Mouse (Mus musculus): ENCODE measurements around the gene Psmd9. TPM values are rescaled to one million over a fixed set of nuclear protein-coding genes. Genes with fewer than 3 reads are reported as not detected.

Psmd9 gene
- polyA plus RNA-seq, 1 experiment from 2014 or later: 73.5 TPM

DNA sequence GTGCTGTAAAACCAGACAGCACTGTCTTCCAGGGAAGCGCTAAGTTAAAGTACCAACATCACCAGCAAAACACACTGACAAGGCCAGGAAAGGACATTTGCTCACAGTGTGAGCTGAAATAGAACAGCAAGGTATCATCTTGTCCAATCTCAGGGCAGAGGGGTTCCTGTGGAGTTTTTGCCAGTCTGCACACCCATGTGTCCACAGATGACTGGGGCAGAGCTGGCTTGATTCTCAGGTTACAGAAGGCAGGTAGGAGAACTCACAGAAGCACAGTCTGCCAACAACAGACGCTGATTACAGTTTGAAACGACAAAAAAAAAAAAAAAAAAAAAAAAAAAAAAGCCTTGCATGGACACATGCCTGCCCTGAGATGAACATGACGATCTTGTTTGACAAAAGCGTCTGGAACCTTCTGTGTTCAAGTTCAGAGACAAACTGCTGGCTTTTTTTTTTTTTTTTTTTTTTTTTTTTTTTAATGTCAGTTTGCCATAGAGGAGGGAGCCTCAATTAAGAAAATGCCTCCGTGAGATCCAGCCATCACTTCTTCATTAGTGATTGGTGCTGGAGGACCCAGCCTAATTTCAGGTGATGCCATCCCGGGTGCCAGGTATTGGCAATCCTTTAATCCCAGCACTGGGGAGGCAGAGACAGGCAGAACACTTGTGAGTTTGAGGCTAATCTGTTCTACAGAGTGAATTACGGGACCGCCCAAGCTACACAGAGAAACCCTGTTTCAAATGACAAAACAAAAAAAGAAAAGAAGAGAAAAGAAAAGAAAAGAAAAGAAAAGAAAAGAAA, 112.3 kb downstream of the Psmd9 start:
- DNase-seq (ENCODE audit: low spot score) (no peak), ATAC-seq (ENCODE audit: low FRiP score) (no peak)
- H3K36me3 ChIP-seq (ENCODE audit: control insufficient read depth, insufficient read depth, low read length): no peaks in the 10 kb centered on the region
- no peak overlapping the region for H3K4me3 ChIP-seq (ENCODE audit: low read depth, low read length)
- H3K9me3 ChIP-seq (ENCODE audit: control insufficient read depth, low read length): no peaks in the 10 kb centered on the region
- 81% methylated on average over 9 of the region's 9 CpGs for WGBS
- no peak overlapping the region for H3K27ac ChIP-seq (ENCODE audit: low read depth, low read length)
- H3K4me1 ChIP-seq (replicated peaks; ENCODE audit: control insufficient read depth, insufficient read depth, low read length): no peaks in the 10 kb centered on the region
- H3K9ac ChIP-seq (ENCODE audit: low read depth, low read length): no peak overlapping the region
- no peaks in the 10 kb centered on the region for H3K27me3 ChIP-seq (ENCODE audit: control insufficient read depth, insufficient read depth, low read length)
- H3K4me2 ChIP-seq (replicated peaks; ENCODE audit: low read depth, low read length): no peak overlapping the region

DNA sequence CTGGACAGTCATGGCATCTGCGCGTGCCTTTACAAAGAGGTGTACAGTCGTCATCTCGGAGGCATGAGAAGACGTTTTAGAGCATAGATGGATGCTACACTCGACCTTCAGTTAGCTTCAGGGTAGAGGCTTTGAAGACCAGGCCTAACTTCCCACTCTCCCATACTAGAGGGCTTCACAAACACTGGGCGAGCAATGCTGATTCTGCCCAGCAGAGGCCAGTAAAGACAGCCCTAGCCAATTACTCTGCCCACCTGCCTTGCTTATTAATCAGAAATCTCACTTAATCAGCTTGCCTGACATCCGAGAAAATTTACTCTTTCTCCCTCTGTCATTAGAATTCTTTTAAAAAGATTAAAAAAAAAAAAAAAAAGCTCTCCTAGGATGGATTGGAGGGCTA, 116.0 kb downstream of the Psmd9 start:
- Histone ChIP-seq H3K36me3 (ENCODE audit: control insufficient read depth, insufficient read depth, low read length) (no peaks in the 10 kb centered on the region), H3K4me1 (replicated peaks; ENCODE audit: control insufficient read depth, insufficient read depth, low read length) (no peaks in the 10 kb centered on the region), H3K27me3 (ENCODE audit: control insufficient read depth, insufficient read depth, low read length) (no peaks in the 10 kb centered on the region), H3K9me3 (ENCODE audit: control insufficient read depth, low read length) (no peaks in the 10 kb centered on the region), H3K4me2 (replicated peaks; ENCODE audit: low read depth, low read length) (no peak overlapping the region), H3K4me3 (ENCODE audit: low read depth, low read length) (no peak overlapping the region), H3K27ac (ENCODE audit: low read depth, low read length) (no peak overlapping the region), H3K9ac (ENCODE audit: low read depth, low read length) (no peak overlapping the region)
- 42% methylated on average over 8 of the region's 8 CpGs for WGBS
- DNase-seq (ENCODE audit: low spot score) (peak; percentile 52), ATAC-seq (ENCODE audit: low FRiP score) (no peak)

DNA sequence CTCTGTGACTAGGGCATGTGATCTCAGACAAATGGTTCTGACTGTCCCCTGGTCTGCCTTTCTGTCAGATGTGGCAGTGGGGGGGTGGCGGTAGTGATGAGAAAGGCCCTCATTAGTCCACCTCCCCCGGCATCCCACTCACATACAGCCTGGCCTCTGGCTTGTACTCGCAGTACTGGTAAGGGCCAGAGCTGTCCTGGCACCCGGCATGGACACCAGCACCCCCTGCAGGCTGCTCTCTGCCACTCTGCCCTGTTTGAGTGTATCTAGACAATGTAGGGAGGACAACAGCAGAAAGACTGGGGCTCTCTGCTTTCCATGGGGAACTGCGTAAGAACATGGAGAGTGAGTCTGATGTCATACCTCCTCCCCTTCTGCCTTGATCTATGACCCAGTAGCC, 118.9 kb downstream of the Psmd9 start:
- H3K4me1 ChIP-seq (replicated peaks; ENCODE audit: control insufficient read depth, insufficient read depth, low read length): no peaks in the 10 kb centered on the region; the same call in 1 of the 2 replicates
- DNase-seq (ENCODE audit: low spot score) (no peak), ATAC-seq (ENCODE audit: low FRiP score) (no peak)
- no peak overlapping the region for H3K4me3 ChIP-seq (ENCODE audit: low read depth, low read length)
- no peak overlapping the region for H3K4me2 ChIP-seq (replicated peaks; ENCODE audit: low read depth, low read length)
- H3K27me3 ChIP-seq (ENCODE audit: control insufficient read depth, insufficient read depth, low read length): no peaks in the 10 kb centered on the region
- 88% methylated on average over 5 of the region's 5 CpGs for WGBS
- no peaks in the 10 kb centered on the region for H3K36me3 ChIP-seq (ENCODE audit: control insufficient read depth, insufficient read depth, low read length)
- no peak overlapping the region for H3K27ac ChIP-seq (ENCODE audit: low read depth, low read length)
- H3K9me3 ChIP-seq (ENCODE audit: control insufficient read depth, low read length): no peaks in the 10 kb centered on the region
- H3K9ac ChIP-seq (ENCODE audit: low read depth, low read length): no peak overlapping the region

DNA sequence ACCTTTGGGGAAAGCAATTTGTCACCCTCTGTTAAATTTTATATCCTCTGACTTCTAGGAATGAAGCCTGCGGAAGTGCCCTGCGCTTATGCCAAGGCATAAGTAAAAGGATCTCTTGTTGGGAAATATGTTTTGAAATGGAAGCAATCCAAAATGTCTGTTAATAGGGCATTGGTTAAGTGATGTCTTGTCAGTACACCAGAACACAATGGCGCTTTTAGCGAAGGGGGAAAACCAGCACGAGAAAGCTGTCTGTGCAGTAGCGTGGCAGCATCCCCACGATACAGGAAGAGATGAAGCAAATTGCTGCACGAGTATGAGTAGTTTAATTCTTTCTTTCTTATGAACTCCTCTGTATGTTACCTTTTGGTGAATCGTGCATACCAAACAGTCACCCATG, 125.4 kb downstream of the Psmd9 start:
- Histone ChIP-seq H3K9me3 (ENCODE audit: control insufficient read depth, low read length) (no peaks in the 10 kb centered on the region), H3K4me2 (replicated peaks; ENCODE audit: low read depth, low read length) (no peak overlapping the region), H3K9ac (ENCODE audit: low read depth, low read length) (no peak overlapping the region), H3K4me3 (ENCODE audit: low read depth, low read length) (no peak overlapping the region), H3K27ac (ENCODE audit: low read depth, low read length) (no peak overlapping the region), H3K36me3 (ENCODE audit: control insufficient read depth, insufficient read depth, low read length) (no peaks in the 10 kb centered on the region), H3K27me3 (ENCODE audit: control insufficient read depth, insufficient read depth, low read length) (no peaks in the 10 kb centered on the region), H3K4me1 (replicated peaks; ENCODE audit: control insufficient read depth, insufficient read depth, low read length) (no peaks in the 10 kb centered on the region; the same call in 1 of the 2 replicates)
- DNase-seq (ENCODE audit: low spot score): no peak
- no peak for ATAC-seq (ENCODE audit: low FRiP score)
- 92% methylated on average over 9 of the region's 9 CpGs for WGBS

DNA sequence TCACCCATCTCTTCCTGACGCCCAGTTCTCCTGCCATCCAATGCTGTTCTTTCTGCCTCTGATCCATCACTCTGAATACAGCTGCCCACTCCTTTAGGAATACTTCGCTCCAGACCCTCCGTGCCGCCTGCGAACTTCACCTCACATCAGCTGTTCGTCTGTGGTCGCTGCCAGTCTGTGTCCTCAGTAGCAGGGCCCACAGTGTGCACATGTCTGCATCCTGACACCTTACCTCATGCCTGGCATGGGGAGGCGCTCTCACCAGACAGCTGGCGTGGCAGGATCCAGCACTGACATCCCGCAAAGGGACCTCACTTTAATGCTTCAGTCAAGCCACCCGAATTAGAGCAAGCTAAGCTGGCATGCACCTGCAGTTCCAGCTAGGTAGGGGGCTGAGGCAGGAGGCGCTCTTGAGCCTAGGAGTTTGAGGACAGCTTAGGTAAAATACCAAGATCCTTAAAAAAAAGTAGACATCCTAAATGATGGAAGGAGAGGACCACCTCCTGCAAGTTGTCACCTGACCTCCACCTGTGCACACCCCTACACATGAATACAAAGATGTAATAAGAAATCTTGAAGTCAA, 127.1 kb downstream of the Psmd9 start:
- no peaks in the 10 kb centered on the region for H3K36me3 ChIP-seq (ENCODE audit: control insufficient read depth, insufficient read depth, low read length)
- no peaks in the 10 kb centered on the region for H3K4me1 ChIP-seq (replicated peaks; ENCODE audit: control insufficient read depth, insufficient read depth, low read length)
- no peak overlapping the region for H3K27ac ChIP-seq (ENCODE audit: low read depth, low read length)
- no peaks in the 10 kb centered on the region for H3K27me3 ChIP-seq (ENCODE audit: control insufficient read depth, insufficient read depth, low read length)
- no peaks in the 10 kb centered on the region for H3K9me3 ChIP-seq (ENCODE audit: control insufficient read depth, low read length)
- ATAC-seq (ENCODE audit: low FRiP score): no peak
- DNase-seq (ENCODE audit: low spot score): no peak
- H3K4me2 ChIP-seq (replicated peaks; ENCODE audit: low read depth, low read length): no peak overlapping the region
- no peak overlapping the region for H3K4me3 ChIP-seq (ENCODE audit: low read depth, low read length)
- WGBS: 69% methylated on average over 12 of the region's 12 CpGs
- no peak overlapping the region for H3K9ac ChIP-seq (ENCODE audit: low read depth, low read length)

DNA sequence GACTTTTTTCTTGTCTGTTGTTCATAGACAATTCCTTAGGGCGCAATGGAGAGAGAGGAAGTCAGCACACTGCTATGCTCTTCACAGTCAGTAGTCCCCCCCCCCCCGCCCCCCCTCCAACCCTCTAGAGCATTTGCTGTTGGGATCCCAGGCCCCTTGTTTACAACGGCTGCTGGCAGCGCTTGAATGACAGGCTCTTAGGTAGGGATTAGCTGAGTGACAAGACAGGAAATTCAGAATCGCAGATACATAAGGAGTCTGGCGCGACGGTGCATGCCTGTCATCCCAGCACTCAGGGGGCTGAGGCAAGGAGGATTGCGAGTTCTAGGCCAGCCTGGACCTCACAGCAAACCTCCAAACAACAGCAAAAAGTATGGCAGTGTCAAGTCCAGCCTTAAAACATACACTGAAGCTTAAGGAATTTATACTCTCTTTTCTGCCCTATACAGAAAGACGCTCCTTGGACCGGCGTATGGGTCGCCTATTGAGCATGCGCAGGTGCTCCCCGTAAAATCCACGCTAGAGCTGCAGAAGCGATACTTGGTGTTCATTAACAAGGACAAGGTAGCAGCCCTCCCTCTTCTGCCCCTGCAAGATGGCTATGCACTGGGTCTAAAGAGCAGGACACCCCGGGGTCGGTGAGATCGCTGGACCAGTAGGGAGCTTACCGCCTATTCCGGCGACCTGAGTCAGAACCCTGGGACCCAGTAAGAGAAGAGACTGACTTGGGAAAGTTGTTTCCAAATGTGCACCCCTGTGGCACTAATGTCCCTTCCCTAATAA, 128.0 kb downstream of the Psmd9 start:
- H3K27me3 ChIP-seq (ENCODE audit: control insufficient read depth, insufficient read depth, low read length): no peaks in the 10 kb centered on the region
- H3K9ac ChIP-seq (ENCODE audit: low read depth, low read length): no peak overlapping the region
- no peak overlapping the region for H3K27ac ChIP-seq (ENCODE audit: low read depth, low read length)
- ATAC-seq (ENCODE audit: low FRiP score) (no peak), DNase-seq (ENCODE audit: low spot score) (no peak)
- 61% methylated on average over 23 of the region's 23 CpGs for WGBS
- peaks cover 4% of the 10 kb centered on the region for H3K4me1 ChIP-seq (replicated peaks; ENCODE audit: control insufficient read depth, insufficient read depth, low read length)
- H3K4me3 ChIP-seq (ENCODE audit: low read depth, low read length): no peak overlapping the region
- no peaks in the 10 kb centered on the region for H3K36me3 ChIP-seq (ENCODE audit: control insufficient read depth, insufficient read depth, low read length)
- no peaks in the 10 kb centered on the region for H3K9me3 ChIP-seq (ENCODE audit: control insufficient read depth, low read length)
- no peak overlapping the region for H3K4me2 ChIP-seq (replicated peaks; ENCODE audit: low read depth, low read length)

DNA sequence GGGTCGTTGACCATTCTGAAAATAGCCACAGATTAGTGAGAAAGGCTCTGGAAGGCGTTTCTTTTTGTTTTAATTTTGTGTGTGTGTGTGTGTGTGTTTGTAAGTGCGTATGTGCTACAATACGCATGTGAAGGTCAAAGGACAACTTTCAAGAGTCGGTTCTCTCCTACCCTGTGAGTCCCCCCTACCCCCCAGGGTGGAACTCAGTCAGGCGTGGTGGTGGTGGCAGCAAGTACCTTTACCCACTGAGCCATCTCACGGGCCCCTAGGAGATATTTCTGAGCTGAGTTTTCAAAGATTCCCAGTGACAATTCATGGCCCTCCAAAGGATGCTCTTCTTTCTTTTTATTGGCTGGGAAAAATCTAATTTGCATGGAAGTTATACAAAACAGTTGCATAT, 128.6 kb downstream of the Psmd9 start:
- no peak overlapping the region for H3K27ac ChIP-seq (ENCODE audit: low read depth, low read length)
- H3K9ac ChIP-seq (ENCODE audit: low read depth, low read length): no peak overlapping the region
- DNase-seq (ENCODE audit: low spot score) (no peak), ATAC-seq (ENCODE audit: low FRiP score) (no peak)
- H3K27me3 ChIP-seq (ENCODE audit: control insufficient read depth, insufficient read depth, low read length): no peaks in the 10 kb centered on the region
- H3K9me3 ChIP-seq (ENCODE audit: control insufficient read depth, low read length): no peaks in the 10 kb centered on the region
- H3K4me3 ChIP-seq (ENCODE audit: low read depth, low read length): no peak overlapping the region
- 78% methylated on average over 7 of the region's 7 CpGs for WGBS
- H3K4me2 ChIP-seq (replicated peaks; ENCODE audit: low read depth, low read length): no peak overlapping the region
- no peaks in the 10 kb centered on the region for H3K36me3 ChIP-seq (ENCODE audit: control insufficient read depth, insufficient read depth, low read length)
- peaks cover 5% of the 10 kb centered on the region for H3K4me1 ChIP-seq (replicated peaks; ENCODE audit: control insufficient read depth, insufficient read depth, low read length)

DNA sequence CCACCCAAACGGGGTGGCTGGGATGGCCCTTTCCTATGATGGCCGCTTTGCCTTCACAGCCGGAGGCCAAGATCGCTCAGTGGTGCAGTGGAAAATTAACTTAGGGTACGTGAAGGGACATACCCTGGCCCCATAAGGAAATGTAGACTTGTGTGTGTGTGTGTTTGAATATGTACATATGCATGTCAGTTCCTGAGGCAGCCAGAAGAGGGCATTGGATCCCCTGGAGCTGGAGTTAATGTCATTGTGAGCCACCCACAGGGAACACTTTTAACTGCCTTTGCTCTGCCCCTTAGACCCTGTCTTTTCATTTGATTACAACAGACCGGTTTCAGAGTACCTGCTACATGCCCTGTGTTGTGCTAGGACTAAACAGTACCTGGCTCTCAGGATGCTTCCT, 129.3 kb downstream of the Psmd9 start:
- Histone ChIP-seq H3K36me3 (ENCODE audit: control insufficient read depth, insufficient read depth, low read length) (no peaks in the 10 kb centered on the region), H3K4me3 (ENCODE audit: low read depth, low read length) (no peak overlapping the region), H3K27me3 (ENCODE audit: control insufficient read depth, insufficient read depth, low read length) (no peaks in the 10 kb centered on the region), H3K9me3 (ENCODE audit: control insufficient read depth, low read length) (no peaks in the 10 kb centered on the region), H3K27ac (ENCODE audit: low read depth, low read length) (no peak overlapping the region), H3K4me1 (replicated peaks; ENCODE audit: control insufficient read depth, insufficient read depth, low read length) (peaks cover 5% of the 10 kb centered on the region), H3K9ac (ENCODE audit: low read depth, low read length) (no peak overlapping the region), H3K4me2 (replicated peaks; ENCODE audit: low read depth, low read length) (no peak overlapping the region)
- DNase-seq (ENCODE audit: low spot score): no peak
- 87% methylated on average over 6 of the region's 6 CpGs for WGBS
- ATAC-seq (ENCODE audit: low FRiP score): no peak
